Mouse (Mus musculus) embryonic facial prominence, embryonic 13.5 days (tissue): ENCODE results near the gene Sf1. TPM values are rescaled to one million over a fixed set of nuclear protein-coding genes. Genes with fewer than 3 reads are reported as not detected.
A peak's percentile ranks its signal among the peaks of the same experiment; 100 is the strongest.

Experiments used
- ATAC-seq: fragments of 200-750 bp; cut with Nextera tagmentation; 2 replicates; pipeline ENCODE4 v1.8.0; 2017; ENCODE audit warnings: low read depth; ENCODE audit not compliant: insufficient number of reproducible peaks, insufficient read depth, low FRiP score, low TSS enrichment
- H3K27ac ChIP-seq: fragments of 300-500 bp; sonication (generic); 2 replicates; pipeline ENCODE4 v1.5.1; 2015; ENCODE audit warnings: moderate library complexity, mild to moderate bottlenecking, inconsistent platforms
- H3K27me3 ChIP-seq: fragments of 300-500 bp; sonication (generic); 2 replicates; pipeline ENCODE4 v1.6.1; 2015; ENCODE audit warnings: mild to moderate bottlenecking, inconsistent platforms
- H3K36me3 ChIP-seq: fragments of 300-500 bp; sonication (generic); 2 replicates; pipeline ENCODE4 v1.6.1; 2015; ENCODE audit warnings: mild to moderate bottlenecking, inconsistent platforms
- H3K4me1 ChIP-seq: fragments of 300-500 bp; sonication (generic); 2 replicates; pipeline ENCODE4 v1.6.1; 2015; ENCODE audit warnings: inconsistent platforms
- H3K4me2 ChIP-seq: fragments of 300-500 bp; sonication (generic); 2 replicates; pipeline ENCODE4 v1.6.1; 2015; ENCODE audit warnings: moderate library complexity, mild to moderate bottlenecking, inconsistent platforms
- H3K4me3 ChIP-seq: fragments of 300-500 bp; sonication (generic); 2 replicates; pipeline ENCODE4 v1.5.1; 2015; ENCODE audit warnings: mild to moderate bottlenecking, inconsistent platforms
- H3K9ac ChIP-seq: fragments of 300-500 bp; sonication (generic); 2 replicates; pipeline ENCODE4 v1.6.1; 2015; ENCODE audit warnings: mild to moderate bottlenecking, inconsistent platforms
- H3K9me3 ChIP-seq: fragments of 300-500 bp; sonication (generic); 2 replicates; pipeline ENCODE4 v1.6.1; 2016; ENCODE audit warnings: inconsistent platforms
- WGBS: fragments of 180-500 bp; shearing (Covaris S2); methylation state at CpG from one replicate; pipeline ENCODE4 v1.1.7; 2015; ENCODE audit warnings: mixed read lengths; 5-methylcytosine and 5-hydroxymethylcytosine counted together
- microRNA-seq: library from miRNA; unstranded; fragments of <30 nt; microRNA quantifications from one replicate; pipeline ENCODE4, GENCODE M21; 2016
- polyA plus RNA-seq: library from polyadenylated mRNA; unstranded; fragments of >200 nt; fragmentation: Nextera tagmentation; extraction: Ambion mirVana; gene quantifications from 2 replicates; pipeline ENCODE4 v1.2.1, GENCODE M21; 2015

Sf1 gene
- polyA plus RNA-seq, 1 experiment from 2014 or later: 151 TPM

DNA sequence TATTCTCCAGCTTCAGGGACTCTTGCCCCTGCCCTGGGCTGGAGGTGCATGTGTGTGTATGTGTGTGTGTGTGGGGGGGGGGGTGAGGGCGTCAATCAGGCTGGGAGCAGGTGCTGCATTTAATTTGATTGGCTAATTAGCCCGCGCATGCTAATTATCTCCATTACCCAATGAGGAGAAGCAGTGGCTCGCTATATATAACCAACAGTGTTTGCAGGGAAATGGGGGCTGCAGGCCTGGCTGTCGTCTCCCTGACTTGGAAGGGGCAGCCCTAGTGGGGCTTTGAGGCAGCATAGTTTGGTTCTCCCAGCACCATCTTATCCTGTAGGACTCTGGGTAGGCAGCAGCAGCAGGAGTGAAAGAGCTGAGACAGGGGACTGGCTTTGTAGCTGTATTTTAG is 62.1 kb downstream of the Sf1 start:
- no peak for ATAC-seq
- Histone ChIP-seq H3K9ac (no peak overlapping the region), H3K36me3 (no peaks in the 10 kb centered on the region), H3K4me2 (no peak overlapping the region), H3K9me3 (no peaks in the 10 kb centered on the region), H3K27ac (no peak overlapping the region), H3K4me1 (peaks cover 16% of the 10 kb centered on the region), H3K27me3 (peaks cover 100% of the 10 kb centered on the region), H3K4me3 (no peak overlapping the region)
- WGBS: 44% methylated on average over 5 of the region's 5 CpGs

DNA sequence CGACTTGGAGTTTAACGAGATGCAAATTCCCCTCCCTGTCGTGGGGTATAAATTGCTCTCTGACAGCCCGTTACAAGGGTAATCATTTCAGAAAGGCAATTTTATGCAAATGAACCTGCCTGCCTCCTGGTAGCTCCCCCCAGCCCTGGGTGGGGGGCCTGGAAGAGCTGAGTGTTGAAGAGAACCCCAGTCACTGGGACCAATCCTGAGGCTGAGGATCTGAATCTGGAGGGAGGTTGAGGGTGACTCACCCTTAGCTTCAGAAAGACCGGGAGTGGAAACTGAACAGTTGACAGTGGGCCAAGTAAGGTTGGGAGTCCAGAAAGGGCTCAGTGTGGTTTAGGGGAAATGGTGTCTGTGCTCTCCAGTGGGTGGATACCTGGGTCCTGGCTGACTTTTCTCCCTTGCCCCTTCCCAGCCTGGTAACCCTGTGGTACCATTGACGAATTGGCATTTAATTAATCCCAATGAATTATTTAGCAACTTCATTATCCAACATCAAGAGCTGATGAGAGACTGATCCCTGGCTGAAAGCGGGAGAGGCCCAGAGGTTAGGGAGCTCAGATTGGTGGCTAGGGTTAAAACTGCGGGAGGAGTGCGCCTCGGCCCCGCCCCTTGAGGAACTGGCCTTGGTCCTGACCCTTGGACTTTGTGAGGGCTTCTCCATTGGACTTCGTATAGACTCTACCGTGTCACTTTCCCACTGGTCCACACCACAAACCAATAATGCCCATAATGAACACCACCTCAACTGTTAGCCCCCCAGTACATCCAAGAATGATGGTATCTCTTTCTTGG is 63.4 kb downstream of the Sf1 start:
- whole genome bisulfite sequencing: 22% methylated on average over 13 of the region's 13 CpGs
- no peak for ATAC-seq
- no peak overlapping the region for H3K9ac ChIP-seq

More for the DNA sequence above, 63.4 kb downstream of the Sf1 start:
- H3K27me3 ChIP-seq: peaks cover 97% of the 10 kb centered on the region
- no peaks in the 10 kb centered on the region for H3K36me3 ChIP-seq
- no peak overlapping the region for H3K4me2 ChIP-seq
- H3K4me1 ChIP-seq: peaks cover 16% of the 10 kb centered on the region
- H3K9me3 ChIP-seq: no peaks in the 10 kb centered on the region
- H3K27ac ChIP-seq: no peak overlapping the region
- peak overlapping the region; percentile 40; the same call in 1 of the 2 replicates for H3K4me3 ChIP-seq

Small RNA genes within 50 kb of the gene (microRNA-seq; reads per million reads assigned to microRNA genes)
- gene Mir6989: not detected

Other genes with a start within 250 kb of the Sf1 start
- gene Sac3d1, start 245.0 kb upstream of the Sf1 start, polyA plus RNA-seq: 45.9 and 49.6 TPM in 2 replicates
- gene Snx15, start 235.4 kb upstream of the Sf1 start, polyA plus RNA-seq: 38.0 and 38.3 TPM in 2 replicates
- 0.23 TPM in 1 of 2 replicates, not detected in the other for gene Batf2, start 222.7 kb upstream of the Sf1 start, polyA plus RNA-seq
- 106 and 110 TPM in 2 replicates for gene Arl2, start 222.1 kb upstream of the Sf1 start, polyA plus RNA-seq
- not detected in 2 replicates for gene Majin, start 179.3 kb upstream of the Sf1 start, polyA plus RNA-seq
- gene Gpha2, start 137.3 kb upstream of the Sf1 start, polyA plus RNA-seq: 3.3 and 3.8 TPM in 2 replicates
- gene Ppp2r5b, start 127.8 kb upstream of the Sf1 start, polyA plus RNA-seq: 26.6 and 27.9 TPM in 2 replicates
- gene Atg2a, start 122.0 kb upstream of the Sf1 start, polyA plus RNA-seq: 10.3 and 10.5 TPM in 2 replicates
- 64.7 and 68.9 TPM in 2 replicates for gene Ehd1, start 87.0 kb upstream of the Sf1 start, polyA plus RNA-seq
- gene Cdc42bpg, start 57.2 kb upstream of the Sf1 start, polyA plus RNA-seq: 0.91 and 0.92 TPM in 2 replicates
- gene Men1, start 28.7 kb upstream of the Sf1 start, polyA plus RNA-seq: 91.6 and 92.4 TPM in 2 replicates
- 13.8 and 15.3 TPM in 2 replicates for gene Map4k2, start 22.6 kb upstream of the Sf1 start, polyA plus RNA-seq
- gene Pygm, start 20.7 kb downstream of the Sf1 start, polyA plus RNA-seq: 3.7 and 5.4 TPM in 2 replicates
- gene Rasgrp2, start 35.6 kb downstream of the Sf1 start, polyA plus RNA-seq: 32.0 and 36.1 TPM in 2 replicates
- gene Nrxn2, start 55.0 kb downstream of the Sf1 start, polyA plus RNA-seq: 2.0 and 2.1 TPM in 2 replicates
- not detected in 2 replicates for gene Slc22a12, start 179.3 kb downstream of the Sf1 start, polyA plus RNA-seq